Mouse (Mus musculus): Measurements from ENCODE around the gene Arrb2.
"Not testable (repeated sequence)": the region's sequence is repeated elsewhere in the genome, so short reads cannot be mapped to it uniquely, and the experiment has no call there.

The Arrb2 gene

GRCm38 (mm10) chr11:70441882-70442281 lies 9.4 kb downstream of the Arrb2 start:
- in situ Hi-C loops (cut with MboI, MseI) = no loop called here

GRCm38 (mm10) chr11:70443964-70444363 lies 11.5 kb downstream of the Arrb2 start:
- in situ Hi-C loops (cut with MboI, MseI) = no loop called here

- in situ Hi-C loops (cut with MboI, MseI) = no loop called here
Observed at GRCm38 (mm10) chr11:70444667-70445066, 12.2 kb downstream of the Arrb2 start.

GRCm38 (mm10) chr11:70446756-70447155 lies 14.3 kb downstream of the Arrb2 start:
- in situ Hi-C loops (cut with MboI, MseI) = no loop called here

- in situ Hi-C loops (cut with MboI, MseI) = no loop called here
Observed at GRCm38 (mm10) chr11:70447373-70447772, 14.9 kb downstream of the Arrb2 start.

- in situ Hi-C loops (cut with MboI, MseI) = no loop called here
Observed at GRCm38 (mm10) chr11:70450926-70451325, 18.5 kb downstream of the Arrb2 start.

- in situ Hi-C loops (cut with MboI, MseI) = no loop called here
Observed at GRCm38 (mm10) chr11:70451797-70452498, 19.5 kb downstream of the Arrb2 start, which contains the start of gene Med11. Med11 (plus strand) TSS chr11:70451919.

GRCm38 (mm10) chr11:70453261-70454044 lies 21.0 kb downstream of the Arrb2 start:
- in situ Hi-C loops (cut with MboI, MseI) = no loop called here

GRCm38 (mm10) chr11:70458688-70459600 lies 26.5 kb downstream of the Arrb2 start, which contains the start of gene Zmynd15:
Zmynd15 (plus strand) TSS chr11:70459433.
- in situ Hi-C loops (cut with MboI, MseI) = no loop called here

- in situ Hi-C loops (cut with MboI, MseI) = loop anchor here in 1 of 2 experiments (5.0 kb wide), 1 partner anchor 42 kb away; no protein-coding TSS in a partner anchor
Observed at GRCm38 (mm10) chr11:70459601-70460101, 27.2 kb downstream of the Arrb2 start, which contains the start of gene Cxcl16. Cxcl16 (minus strand) TSS chr11:70459984.

- in situ Hi-C loops (cut with MboI, MseI) = loop anchor here in 1 of 2 experiments (5.0 kb wide), 1 partner anchor 47 kb away; no protein-coding TSS in a partner anchor
Observed at GRCm38 (mm10) chr11:70463970-70464369, 31.5 kb downstream of the Arrb2 start.

- in situ Hi-C loops (cut with MboI, MseI) = no loop called here
Observed at GRCm38 (mm10) chr11:70465211-70465610, 32.8 kb downstream of the Arrb2 start.

- in situ Hi-C loops (cut with MboI, MseI) = no loop called here
Observed at GRCm38 (mm10) chr11:70465824-70466223, 33.4 kb downstream of the Arrb2 start.

- in situ Hi-C loops (cut with MboI, MseI) = no loop called here
Observed at GRCm38 (mm10) chr11:70467902-70468619, 35.6 kb downstream of the Arrb2 start.

GRCm38 (mm10) chr11:70469764-70470163 lies 37.3 kb downstream of the Arrb2 start:
- in situ Hi-C loops (cut with MboI, MseI) = no loop called here

GRCm38 (mm10) chr11:70472716-70473115 lies 40.3 kb downstream of the Arrb2 start:
- in situ Hi-C loops (cut with MboI, MseI) = no loop called here

GRCm38 (mm10) chr11:70473291-70473690 lies 40.9 kb downstream of the Arrb2 start:
- in situ Hi-C loops (cut with MboI, MseI) = not testable (repeated sequence)

- in situ Hi-C loops (cut with MboI, MseI) = no loop called here
Observed at GRCm38 (mm10) chr11:70474872-70475534, 42.6 kb downstream of the Arrb2 start.

- in situ Hi-C loops (cut with MboI, MseI) = no loop called here
Observed at GRCm38 (mm10) chr11:70485498-70485897, 53.1 kb downstream of the Arrb2 start.

GRCm38 (mm10) chr11:70487816-70488215 lies 55.4 kb downstream of the Arrb2 start:
- in situ Hi-C loops (cut with MboI, MseI) = no loop called here
